Mouse (Mus musculus) liver, embryonic 12.5 days (tissue): ENCODE data around the gene Enho. TPM values are rescaled to one million over a fixed set of nuclear protein-coding genes. Genes with fewer than 3 reads are reported as not detected.

Experiments used
- ATAC-seq: fragments of 200-750 bp; cut with Nextera tagmentation; 2 replicates; pipeline ENCODE4 v1.8.0; 2017; ENCODE audit warnings: moderate number of reproducible peaks, mild to moderate bottlenecking, moderate library complexity
- H3K27ac ChIP-seq: fragments of 300-500 bp; sonication (generic); 2 replicates; pipeline ENCODE4 v1.5.1; 2016; ENCODE audit warnings: mild to moderate bottlenecking
- H3K27me3 ChIP-seq: fragments of 300-500 bp; sonication (generic); replicated peaks from 2 replicates; pipeline ENCODE4 v1.6.1; 2016; ENCODE audit warnings: mild to moderate bottlenecking, moderate library complexity
- H3K36me3 ChIP-seq: fragments of 300-500 bp; sonication (generic); 2 replicates; pipeline ENCODE4 v1.6.1; 2016; ENCODE audit warnings: mild to moderate bottlenecking, moderate library complexity
- H3K4me1 ChIP-seq: fragments of 300-500 bp; sonication (generic); 2 replicates; pipeline ENCODE4 v1.6.1; 2016
- H3K4me2 ChIP-seq: fragments of 300-500 bp; sonication (generic); 2 replicates; pipeline ENCODE4 v1.6.1; 2016; ENCODE audit warnings: mild to moderate bottlenecking, moderate library complexity
- H3K4me3 ChIP-seq: fragments of 300-500 bp; sonication (generic); 2 replicates; pipeline ENCODE4 v1.5.1; 2016; ENCODE audit warnings: mild to moderate bottlenecking, moderate library complexity
- H3K9ac ChIP-seq: fragments of 300-500 bp; sonication (generic); 2 replicates; pipeline ENCODE4 v1.6.1; 2016; ENCODE audit warnings: mild to moderate bottlenecking, moderate library complexity
- H3K9me3 ChIP-seq: fragments of 300-500 bp; sonication (generic); replicated peaks from 2 replicates; pipeline ENCODE4 v1.6.1; 2016; ENCODE audit warnings: mild to moderate bottlenecking, moderate library complexity
- WGBS: fragments of 180-500 bp; shearing (Covaris S2); methylation state at CpG from one replicate; pipeline ENCODE4 v1.1.7; 2016; ENCODE audit not compliant: insufficient replicate concordance; 5-methylcytosine and 5-hydroxymethylcytosine counted together
- polyA plus RNA-seq: library from polyadenylated mRNA; unstranded; fragments of >200 nt; fragmentation: Nextera tagmentation; extraction: Ambion mirVana; gene quantifications from 2 replicates; pipeline ENCODE4 v1.2.1, GENCODE M21; 2016

Gene Enho
- polyA plus RNA-seq, 1 experiment from 2014 or later: 1.5 TPM

- H3K36me3 ChIP-seq: no peaks in the 10 kb centered on the region
- no peak overlapping the region for H3K9ac ChIP-seq
- H3K4me1 ChIP-seq: no peaks in the 10 kb centered on the region
- H3K27ac ChIP-seq: no peak overlapping the region
- no peak overlapping the region for H3K4me2 ChIP-seq
- H3K27me3 ChIP-seq: 0 out of 2 replicates have a peak, but pooled peaks cover 16% of the 10 kb centered on the region
- 71% methylated on average over 14 of the region's 14 CpGs for WGBS
- no peak for ATAC-seq
- no peak overlapping the region for H3K4me3 ChIP-seq
- H3K9me3 ChIP-seq: no peaks in the 10 kb centered on the region
Measured at GRCm38 (mm10) chr4:41622071-41622470, 18.1 kb downstream of the Enho start.

GRCm38 (mm10) chr4:41618916-41619746 is 21.0 kb downstream of the Enho start:
- ATAC-seq: no peak
- Histone ChIP-seq H3K4me1 (no peaks in the 10 kb centered on the region), H3K9ac (no peak overlapping the region), H3K4me2 (no peak overlapping the region), H3K4me3 (no peak overlapping the region), H3K9me3 (no peaks in the 10 kb centered on the region), H3K36me3 (no peaks in the 10 kb centered on the region), H3K27ac (no peak overlapping the region), H3K27me3 (peaks cover 28% of the 10 kb centered on the region; the same call in 1 of the 2 replicates)
- 49% methylated on average over 12 of the region's 12 CpGs for WGBS

GRCm38 (mm10) chr4:41615661-41616599 is 24.2 kb downstream of the Enho start:
- Histone ChIP-seq H3K27me3 (peaks cover 32% of the 10 kb centered on the region), H3K4me3 (no peak overlapping the region), H3K4me2 (no peak overlapping the region), H3K4me1 (no peaks in the 10 kb centered on the region), H3K9me3 (no peaks in the 10 kb centered on the region), H3K36me3 (no peaks in the 10 kb centered on the region), H3K9ac (no peak overlapping the region), H3K27ac (no peak overlapping the region)
- WGBS: 50% methylated on average over 9 of the region's 9 CpGs
- ATAC-seq: no peak

- H3K4me3 ChIP-seq: no peak overlapping the region
- WGBS: 6% methylated on average over 7 of the region's 7 CpGs
- H3K27ac ChIP-seq: no peak overlapping the region
- no peaks in the 10 kb centered on the region for H3K9me3 ChIP-seq
- peaks cover 29% of the 10 kb centered on the region for H3K27me3 ChIP-seq
- no peaks in the 10 kb centered on the region for H3K4me1 ChIP-seq
- no peaks in the 10 kb centered on the region for H3K36me3 ChIP-seq
- H3K4me2 ChIP-seq: no peak overlapping the region
- no peak overlapping the region for H3K9ac ChIP-seq
- ATAC-seq: no peak
Measured at GRCm38 (mm10) chr4:41614156-41614555, 26.0 kb downstream of the Enho start.

GRCm38 (mm10) chr4:41612166-41612565 is 28.0 kb downstream of the Enho start:
- no peaks in the 10 kb centered on the region for H3K36me3 ChIP-seq
- H3K9me3 ChIP-seq: no peaks in the 10 kb centered on the region
- no peak overlapping the region for H3K27ac ChIP-seq
- peaks cover 19% of the 10 kb centered on the region for H3K27me3 ChIP-seq
- 45% methylated on average over 8 of the region's 8 CpGs for WGBS
- no peak overlapping the region for H3K4me2 ChIP-seq
- no peak overlapping the region for H3K9ac ChIP-seq
- H3K4me1 ChIP-seq: no peaks in the 10 kb centered on the region
- ATAC-seq: no peak
- H3K4me3 ChIP-seq: no peak overlapping the region

- Histone ChIP-seq H3K4me1 (no peaks in the 10 kb centered on the region), H3K4me2 (no peak overlapping the region), H3K27me3 (peaks cover 15% of the 10 kb centered on the region), H3K9ac (no peak overlapping the region), H3K9me3 (no peaks in the 10 kb centered on the region), H3K36me3 (no peaks in the 10 kb centered on the region), H3K4me3 (no peak overlapping the region), H3K27ac (no peak overlapping the region)
- 40% methylated on average over 6 of the region's 6 CpGs for WGBS
- no peak for ATAC-seq
Measured at GRCm38 (mm10) chr4:41610594-41610980, 29.5 kb downstream of the Enho start.

GRCm38 (mm10) chr4:41609681-41610593 is 30.2 kb downstream of the Enho start:
- WGBS: 66% methylated on average over 10 of the region's 10 CpGs
- ATAC-seq: no peak
- H3K27me3 ChIP-seq: peaks cover 11% of the 10 kb centered on the region

GRCm38 (mm10) chr4:41606784-41607183 is 33.3 kb downstream of the Enho start:
- Histone ChIP-seq H3K4me1 (no peaks in the 10 kb centered on the region), H3K4me2 (no peak overlapping the region), H3K4me3 (no peak overlapping the region), H3K9me3 (no peaks in the 10 kb centered on the region), H3K9ac (no peak overlapping the region), H3K36me3 (no peaks in the 10 kb centered on the region), H3K27ac (no peak overlapping the region), H3K27me3 (peaks cover 13% of the 10 kb centered on the region)
- no peak for ATAC-seq
- WGBS: 22% methylated on average over 4 of the region's 4 CpGs

More at GRCm38 (mm10) chr4:41609681-41610593, 30.2 kb downstream of the Enho start:
- Histone ChIP-seq H3K4me2 (no peak overlapping the region), H3K27ac (no peak overlapping the region), H3K9me3 (no peaks in the 10 kb centered on the region), H3K36me3 (no peaks in the 10 kb centered on the region), H3K4me3 (no peak overlapping the region), H3K9ac (no peak overlapping the region), H3K4me1 (no peaks in the 10 kb centered on the region)

- peaks cover 18% of the 10 kb centered on the region for H3K27me3 ChIP-seq
- no peaks in the 10 kb centered on the region for H3K4me1 ChIP-seq
- H3K9ac ChIP-seq: no peak overlapping the region
- H3K4me3 ChIP-seq: no peak overlapping the region
- no peak for ATAC-seq
- H3K27ac ChIP-seq: no peak overlapping the region
- H3K36me3 ChIP-seq: no peaks in the 10 kb centered on the region
- H3K9me3 ChIP-seq: no peaks in the 10 kb centered on the region
- H3K4me2 ChIP-seq: no peak overlapping the region
- WGBS: 41% methylated on average over 8 of the region's 8 CpGs
Measured at GRCm38 (mm10) chr4:41604476-41605396, 35.4 kb downstream of the Enho start.

- H3K4me1 ChIP-seq: no peaks in the 10 kb centered on the region
- no peak overlapping the region for H3K27ac ChIP-seq
- ATAC-seq: no peak
- H3K36me3 ChIP-seq: no peaks in the 10 kb centered on the region
- no peak overlapping the region for H3K4me2 ChIP-seq
- no peaks in the 10 kb centered on the region for H3K9me3 ChIP-seq
- WGBS: 36% methylated on average over 4 of the region's 4 CpGs
- H3K9ac ChIP-seq: no peak overlapping the region
- H3K4me3 ChIP-seq: no peak overlapping the region
- H3K27me3 ChIP-seq: peaks cover 18% of the 10 kb centered on the region
Measured at GRCm38 (mm10) chr4:41602818-41603217, 37.3 kb downstream of the Enho start.
